Mouse (Mus musculus) T-cell, adult 2 months (primary cell): ENCODE results near the gene Dedd.
"Not testable (repeated sequence)": the region's sequence is repeated elsewhere in the genome, so short reads cannot be mapped to it uniquely, and the experiment has no call there.

ENCODE experiments used
- DNase-seq: peaks from one replicate; pipeline ENCODE4 v3.0.0; 2022; ENCODE audit warnings: low spot score

Gene Dedd

DNA sequence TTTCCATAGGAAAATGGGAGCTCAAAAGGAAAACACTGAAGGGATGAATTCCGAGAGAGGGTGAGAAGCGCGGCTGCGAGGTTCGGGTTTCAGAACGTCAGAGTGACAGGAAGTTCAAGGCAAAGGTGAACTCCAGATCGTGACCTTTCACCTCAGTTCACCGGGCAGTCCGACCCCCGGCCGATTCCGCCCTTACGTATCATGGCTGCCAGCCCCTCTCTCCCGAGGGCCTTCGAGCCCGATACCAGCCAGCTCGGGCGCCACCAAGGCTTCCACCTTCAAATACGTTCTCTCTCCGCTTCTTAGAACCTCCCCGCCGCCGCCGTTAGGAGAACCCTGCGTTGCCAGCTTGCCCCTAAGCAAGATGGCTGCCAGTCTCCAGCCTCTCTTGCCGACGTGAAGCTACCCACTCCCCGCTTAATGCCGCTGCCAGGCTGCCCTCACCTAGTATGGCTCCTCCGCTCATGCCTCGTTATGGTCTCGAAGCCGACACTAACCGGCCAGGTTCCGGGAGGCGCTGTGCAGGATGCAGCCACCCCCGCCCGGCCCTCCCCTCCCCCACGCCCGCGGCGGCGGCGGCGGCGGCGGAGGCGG, at the start of gene Dedd:
TSS of gene Dedd (plus strand) at position 307 of the 594 bp plus-strand sequence.
- peak; percentile 91 for DNase-seq

GRCm38 (mm10) chr1:171279721-171280120, 49.2 kb upstream of the Dedd start:
- no peak for DNase-seq

DNA sequence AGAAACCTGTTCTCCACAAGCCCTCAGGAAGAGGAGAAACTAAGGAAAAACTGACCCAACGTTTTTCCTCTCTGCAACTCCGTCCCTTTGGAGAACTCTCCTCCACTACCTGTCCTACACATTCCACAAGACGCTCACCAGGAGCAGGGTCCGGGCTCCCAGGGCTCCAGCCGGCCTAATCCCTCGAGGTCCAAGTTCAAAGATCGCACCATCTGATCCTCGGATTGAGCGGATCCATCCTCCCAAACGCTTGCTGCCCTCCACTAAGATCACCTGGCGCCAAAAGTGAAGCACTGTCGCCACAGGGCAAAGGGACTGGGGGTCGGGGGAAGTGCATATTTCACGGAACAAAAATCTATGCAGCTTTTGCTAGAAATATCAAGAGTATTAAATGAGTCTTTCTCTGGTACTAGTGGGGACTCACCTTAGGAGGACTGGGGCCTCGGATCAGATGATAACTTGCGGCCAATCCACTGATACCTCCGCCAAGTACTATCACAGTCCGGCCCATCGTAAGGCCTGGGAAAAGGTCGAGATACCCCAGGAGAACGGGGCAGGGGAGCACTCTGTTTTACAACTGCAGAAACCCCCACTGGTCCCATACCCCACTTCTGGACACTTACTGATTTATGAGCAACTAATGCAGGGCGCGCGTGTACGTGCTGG, 48.6 kb upstream of the Dedd start:
- DNase-seq: no peak

DNA sequence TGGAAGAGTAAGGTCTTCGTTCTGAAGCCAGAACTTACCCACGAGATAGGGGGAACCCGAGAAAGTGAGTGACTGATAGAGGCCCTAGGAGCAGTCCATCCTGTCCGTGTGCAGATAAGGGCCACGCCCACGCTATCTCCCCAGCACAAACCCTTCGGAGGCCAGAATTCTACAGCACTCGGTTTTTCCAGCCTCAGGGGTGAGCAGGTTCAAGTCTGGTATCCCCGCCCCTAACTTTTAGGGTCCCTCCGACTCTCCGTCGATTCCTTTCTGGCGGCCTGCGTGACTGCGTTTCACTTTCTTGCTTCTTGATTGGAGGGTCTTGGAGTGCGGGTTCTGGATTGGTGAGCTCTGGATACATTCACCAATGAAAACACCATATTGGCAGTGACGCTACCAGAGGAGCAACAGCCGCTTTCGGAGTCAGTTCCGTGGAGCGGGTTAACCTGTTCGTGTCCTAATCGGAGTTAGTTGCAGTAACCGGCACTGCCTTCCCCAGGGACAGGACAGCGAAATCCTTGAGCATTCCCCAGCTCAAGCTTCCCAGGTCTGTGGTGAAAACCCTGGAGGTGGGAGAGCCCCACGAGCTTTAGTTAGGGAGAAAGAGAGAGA, 47.9 kb upstream of the Dedd start, which contains the start of gene Ppox:
TSS of gene Ppox (minus strand) at position 271 of the 612 bp plus-strand sequence.
- peak; percentile 93 for DNase-seq

DNA sequence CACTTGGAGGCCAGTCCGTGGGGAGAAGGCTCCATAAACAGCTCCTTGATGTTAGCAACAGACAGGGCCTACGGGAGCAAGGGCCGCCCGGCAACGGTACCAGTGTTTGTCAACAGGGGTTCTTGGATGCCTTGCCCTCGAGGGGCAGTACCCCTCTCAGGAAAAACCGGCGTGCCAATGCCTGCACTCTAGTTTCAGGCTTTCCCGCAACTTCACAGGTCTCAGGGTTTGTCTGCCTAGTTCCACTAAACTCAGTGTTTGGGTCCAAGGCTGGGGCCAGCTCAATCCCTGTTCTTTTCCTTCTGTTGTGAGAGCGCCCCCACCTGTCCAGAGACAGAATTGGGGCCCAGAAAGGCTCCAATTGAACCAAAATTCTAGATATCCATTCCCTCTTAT, 47.4 kb upstream of the Dedd start:
- DNase-seq: peak; percentile 73

GRCm38 (mm10) chr1:171282086-171282805, 46.7 kb upstream of the Dedd start:
- DNase-seq: no peak

DNA sequence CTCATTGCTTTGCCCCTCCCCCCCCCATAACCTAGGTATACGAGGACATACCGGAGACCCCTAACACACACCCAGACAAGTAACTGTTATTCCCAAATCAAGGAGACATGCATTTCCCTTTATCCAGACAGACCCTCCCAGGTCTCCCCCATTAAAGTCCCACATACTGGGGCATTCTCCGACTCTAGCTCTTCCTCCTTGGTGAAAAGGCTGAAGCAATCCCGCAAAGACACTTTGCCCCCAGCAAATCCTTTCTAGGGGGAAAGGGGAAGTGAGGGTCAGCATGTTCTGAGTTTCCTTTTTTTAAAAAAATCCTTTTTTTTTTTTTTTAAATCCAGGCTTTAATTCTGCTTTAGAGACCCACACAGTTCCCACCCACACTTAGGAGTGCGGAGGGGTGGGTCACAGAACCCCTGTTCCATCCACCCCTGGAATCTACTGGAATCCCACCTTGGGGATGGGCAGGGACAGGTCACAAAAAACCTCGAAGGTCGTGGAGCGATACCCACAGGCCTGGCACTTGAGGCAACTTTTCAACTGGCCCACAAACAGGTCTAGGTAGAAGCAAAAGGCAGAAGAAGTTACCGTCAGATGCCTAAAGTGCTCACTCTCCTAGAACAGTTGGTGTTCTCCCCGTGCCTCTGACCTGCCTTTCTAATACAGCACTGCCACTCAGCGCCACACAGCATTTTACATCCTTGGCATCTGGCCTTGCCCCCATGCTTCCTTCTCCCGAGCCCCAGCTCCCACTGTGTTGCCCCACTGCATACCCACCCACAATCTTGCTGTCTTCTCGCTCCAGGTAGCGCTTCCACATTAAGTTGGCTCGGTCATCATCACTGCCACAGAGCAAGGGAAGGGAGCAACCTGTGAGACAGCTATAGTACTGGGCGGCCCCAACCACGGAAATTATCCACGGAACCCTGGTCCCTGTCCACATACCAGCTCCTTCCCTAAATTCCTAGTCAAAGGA, 45.5 kb upstream of the Dedd start:
- no peak for DNase-seq

DNA sequence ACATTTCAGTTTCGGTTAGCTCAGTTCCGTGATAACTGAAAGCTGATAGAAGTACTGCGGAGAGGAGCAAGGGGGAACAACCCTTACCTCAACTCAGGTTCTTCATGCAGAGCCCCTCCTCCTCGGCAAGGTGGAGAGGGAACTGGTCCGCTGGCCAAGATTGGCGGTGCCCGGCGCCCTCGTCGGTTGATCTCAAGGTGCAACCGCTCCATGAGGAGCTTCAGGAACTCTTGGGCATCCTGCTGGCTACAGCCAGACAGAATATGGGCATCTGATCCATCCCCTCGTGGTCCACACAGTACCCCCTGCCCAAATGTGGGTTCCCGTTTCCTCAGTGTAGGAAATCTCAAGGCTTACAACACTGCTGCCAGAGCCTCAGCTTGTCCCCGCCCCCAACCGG, 44.5 kb upstream of the Dedd start:
- no peak for DNase-seq

GRCm38 (mm10) chr1:171285096-171285892, 43.7 kb upstream of the Dedd start:
- no peak for DNase-seq

- no peak for DNase-seq
These were observed 42.4 kb upstream of the Dedd start for GRCm38 (mm10) chr1:171286517-171286916.

GRCm38 (mm10) chr1:171287136-171288081, 41.5 kb upstream of the Dedd start, which contains the start of gene Usp21:
Usp21 (minus strand) TSS chr1:171287991.
- peak; percentile 93 for DNase-seq

DNA sequence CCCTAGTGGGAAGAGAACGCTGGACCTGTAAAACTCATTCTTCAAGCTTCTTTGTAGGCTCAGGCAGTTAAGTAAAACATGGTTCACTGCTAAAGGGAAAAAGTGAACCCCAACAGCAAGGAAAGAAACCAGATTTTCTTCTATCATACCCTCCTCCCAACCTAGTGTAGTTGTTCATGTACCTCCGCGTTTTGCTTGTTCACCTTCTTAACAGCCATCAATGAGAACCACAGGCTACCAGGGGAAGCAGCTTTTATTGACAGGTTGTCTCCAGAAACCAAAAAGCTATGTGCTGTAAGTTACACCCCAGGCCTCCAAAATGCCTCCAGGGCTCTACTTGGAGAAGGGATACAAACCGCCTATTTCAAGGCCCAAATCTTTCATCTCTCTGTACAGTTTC, 40.6 kb upstream of the Dedd start:
- DNase-seq: no peak

- DNase-seq: no peak
These were observed 35.6 kb upstream of the Dedd start for GRCm38 (mm10) chr1:171293351-171293750.

DNA sequence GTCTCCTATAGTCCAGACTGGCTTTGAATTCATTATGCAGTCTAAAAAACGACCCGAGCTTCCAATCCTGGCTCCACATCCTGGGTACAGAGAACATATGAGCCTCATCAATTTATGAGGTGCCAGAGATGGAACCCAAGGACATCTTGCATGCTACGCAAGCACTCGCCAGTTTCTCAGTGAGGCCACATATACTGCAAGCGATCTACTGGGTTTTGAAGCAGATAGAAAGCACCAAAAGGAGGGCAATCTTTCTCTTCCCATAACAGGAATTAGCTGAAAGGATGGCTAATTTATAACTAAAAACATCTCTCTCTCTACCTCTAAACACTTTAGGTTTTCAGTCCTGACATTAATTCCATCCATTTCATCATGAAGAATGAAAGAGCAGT, 35.0 kb upstream of the Dedd start:
- DNase-seq: no peak

DNA sequence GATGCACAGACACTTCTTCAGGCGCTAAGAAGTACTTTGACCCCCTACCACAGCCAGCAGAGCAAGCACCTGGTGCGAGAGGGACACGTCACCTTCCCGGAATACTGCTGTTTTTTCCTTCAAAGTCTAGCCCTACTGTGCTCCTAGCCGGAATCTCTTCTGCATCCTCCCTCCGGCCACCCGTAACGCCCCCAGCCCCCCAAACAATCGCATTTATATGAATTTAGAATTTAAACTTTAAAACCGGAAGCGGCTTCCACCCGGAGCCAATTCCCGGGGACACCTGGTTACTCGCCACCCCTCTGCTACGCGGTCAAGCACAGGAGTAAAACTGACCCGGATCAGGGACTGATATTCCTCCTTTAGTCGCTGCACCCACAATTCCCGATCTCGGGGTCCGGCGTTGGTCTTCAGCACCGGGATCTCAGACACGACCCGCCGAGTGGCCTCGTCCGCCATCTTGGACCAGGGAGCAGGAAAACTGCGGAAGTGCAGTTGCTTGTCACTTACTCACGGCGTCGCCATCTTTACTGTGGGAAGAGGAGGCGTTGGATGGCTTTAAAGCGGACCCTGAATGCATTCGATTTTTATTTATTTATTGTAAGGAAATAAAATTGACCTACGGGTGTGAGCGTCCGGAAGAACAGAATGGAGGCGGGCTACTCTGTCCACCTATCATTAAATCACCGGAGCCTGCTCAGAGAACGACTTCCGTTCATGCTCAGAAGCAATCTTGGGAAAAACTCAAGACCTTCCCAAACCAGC, 34.5 kb upstream of the Dedd start, which contains the start of gene Ufc1:
TSS of gene Ufc1 (minus strand) at position 727 of the 765 bp plus-strand sequence.
- DNase-seq: peak; percentile 82

GRCm38 (mm10) chr1:171295063-171295402, 33.9 kb upstream of the Dedd start:
- no peak for DNase-seq

- no peak for DNase-seq
These were observed 30.7 kb upstream of the Dedd start for GRCm38 (mm10) chr1:171298226-171298625.

- not testable (repeated sequence) for DNase-seq
These were observed 22.8 kb upstream of the Dedd start for GRCm38 (mm10) chr1:171306157-171306556.

DNA sequence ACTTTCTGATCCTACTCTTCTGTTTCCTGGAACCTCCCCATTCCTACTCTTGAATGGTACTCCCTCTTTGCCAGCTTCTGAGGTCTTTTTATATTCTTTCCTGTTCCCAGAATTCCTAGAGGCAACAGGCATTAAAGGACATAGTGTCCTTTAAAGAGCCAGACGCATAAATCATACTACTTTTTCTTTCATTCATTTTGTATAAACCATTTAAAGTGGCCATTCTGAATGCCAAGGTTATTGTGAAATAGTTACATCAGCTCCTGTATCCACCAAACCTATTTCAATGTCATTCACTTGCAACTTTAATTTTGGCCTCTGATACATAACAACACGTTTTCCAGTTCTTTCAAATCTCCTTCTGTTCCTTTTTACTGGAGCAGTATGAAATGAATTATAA, 19.6 kb upstream of the Dedd start:
- no peak for DNase-seq
